Mouse (Mus musculus) B cell, adult 2 months (primary cell): ENCODE results near the gene Susd4.

Source experiments
- DNase-seq, 2 experiments: peaks; one replicate each; pipeline ENCODE4 v3.0.0; 2022

Susd4 gene

GRCm38 (mm10) chr1:182787030-182787429, 23.4 kb downstream of the Susd4 start:
- DNase-seq, result no peak

GRCm38 (mm10) chr1:182788896-182789295, 25.2 kb downstream of the Susd4 start:
- no peak for DNase-seq

DNA sequence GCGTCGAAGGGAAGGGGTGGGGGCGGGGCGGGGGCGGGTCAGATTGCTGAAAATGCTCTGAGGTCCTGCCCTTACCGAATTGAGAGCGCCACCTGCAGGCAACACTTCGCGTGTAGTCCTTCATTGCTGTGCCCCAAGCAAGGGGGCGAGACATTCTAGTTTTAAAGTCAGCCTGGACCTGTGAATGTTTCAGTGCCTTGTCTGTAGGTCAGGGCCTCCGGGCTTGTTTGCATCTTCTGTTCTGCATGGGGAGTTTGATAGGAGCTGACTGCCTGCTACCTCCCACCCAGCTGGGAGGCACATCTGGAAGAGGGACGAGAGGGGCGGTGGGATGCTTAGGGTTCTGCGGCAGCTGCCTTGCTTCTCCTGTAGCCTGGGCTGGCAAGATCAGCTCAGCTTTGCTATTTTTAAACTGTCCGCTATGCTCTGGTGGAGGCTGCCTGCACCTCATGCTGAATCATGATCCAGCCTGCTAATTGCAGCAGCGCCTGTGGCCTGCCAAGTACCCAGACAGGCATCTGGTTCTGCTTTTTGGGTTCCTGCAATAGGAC, 28.9 kb downstream of the Susd4 start:
- peak; percentile 17 to 30 for DNase-seq

DNA sequence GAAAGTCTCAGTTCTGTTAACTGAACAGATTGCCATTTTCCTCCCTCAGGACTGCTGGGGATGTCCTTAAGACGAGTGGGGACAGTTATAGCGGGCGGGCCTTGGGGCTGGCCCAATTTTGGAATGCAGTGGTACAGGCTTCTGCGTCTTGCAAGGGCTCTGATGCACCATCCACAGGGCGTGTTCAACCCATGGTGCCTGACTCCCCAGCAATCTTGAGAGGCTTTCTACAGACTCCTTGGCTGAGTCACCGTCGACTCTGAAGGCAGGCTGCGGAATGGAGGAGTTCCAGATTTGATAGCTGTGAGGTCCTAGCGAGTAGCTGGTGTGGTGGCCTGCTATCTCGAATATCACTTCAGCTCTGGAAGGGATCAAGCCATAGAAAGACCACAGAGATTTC, 30.6 kb downstream of the Susd4 start:
- DNase-seq, result no peak

DNA sequence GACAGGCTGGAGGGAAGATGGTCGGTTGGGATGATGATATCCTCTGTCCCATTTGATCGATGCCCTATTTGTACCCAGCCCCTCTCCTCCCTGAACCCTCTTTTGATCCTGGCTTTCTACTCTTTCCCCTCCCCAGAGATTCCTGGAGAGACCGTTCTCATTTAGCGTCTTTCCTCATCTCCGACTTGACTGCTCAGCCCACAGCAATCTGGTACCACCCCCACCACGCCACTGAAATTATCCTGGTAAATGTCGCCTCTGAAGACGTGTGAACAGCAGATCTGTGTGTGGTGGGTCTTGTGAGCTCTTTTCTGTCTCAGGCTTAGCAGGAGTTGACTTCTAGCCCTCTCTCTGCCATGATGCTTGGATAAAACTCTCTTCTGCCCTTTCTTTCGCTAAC, 31.0 kb downstream of the Susd4 start:
- DNase-seq, result no peak

GRCm38 (mm10) chr1:182797048-182797447, 33.4 kb downstream of the Susd4 start:
- DNase-seq, result no peak

- no peak for DNase-seq
These were observed 37.9 kb downstream of the Susd4 start for GRCm38 (mm10) chr1:182801590-182801989.

- DNase-seq, result no peak
These were observed 39.2 kb downstream of the Susd4 start for GRCm38 (mm10) chr1:182802891-182803290.

- no peak for DNase-seq
These were observed 50.3 kb downstream of the Susd4 start for GRCm38 (mm10) chr1:182813991-182814390.

DNA sequence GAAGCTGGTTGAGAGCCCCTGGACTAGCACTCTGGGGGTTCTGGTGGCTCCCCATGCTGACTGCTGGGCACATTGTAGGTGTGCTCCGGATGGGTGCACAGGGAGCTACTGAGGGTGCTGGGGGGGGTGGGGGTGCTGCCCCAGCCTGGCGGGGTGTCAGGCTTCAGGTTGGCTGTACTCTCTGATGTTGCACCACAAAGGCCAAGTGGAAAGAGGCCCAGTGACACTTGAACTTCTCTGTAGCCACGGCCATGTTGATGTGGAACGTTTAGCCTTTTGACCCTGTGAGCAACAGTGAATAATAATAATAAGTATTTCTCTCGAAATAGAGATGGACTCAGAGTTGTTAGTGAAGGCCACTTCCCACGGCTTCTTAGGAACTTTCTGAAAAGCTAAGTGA, 50.9 kb downstream of the Susd4 start:
- no peak for DNase-seq

- no peak for DNase-seq
These were observed 53.4 kb downstream of the Susd4 start for GRCm38 (mm10) chr1:182817106-182817505.

DNA sequence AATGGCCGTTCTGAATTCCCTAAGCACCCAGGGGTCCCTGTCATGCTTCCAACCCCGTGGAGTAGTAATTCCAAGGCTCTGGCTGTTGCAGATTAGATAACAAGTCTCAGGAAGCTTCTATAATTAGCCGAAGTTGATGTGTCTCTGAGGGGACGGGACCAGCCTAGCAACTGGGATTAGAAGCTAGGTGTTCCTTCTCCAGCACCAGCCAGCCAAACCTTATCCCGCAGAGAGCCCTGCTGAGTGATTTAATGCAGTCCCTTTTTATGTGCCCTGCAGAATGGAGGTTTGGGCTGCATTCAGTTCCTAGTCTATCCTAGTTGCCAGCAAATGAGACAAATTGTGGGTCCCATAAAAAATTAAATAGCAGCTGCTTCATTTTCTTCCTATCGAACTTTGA, 54.0 kb downstream of the Susd4 start:
- no peak for DNase-seq

DNA sequence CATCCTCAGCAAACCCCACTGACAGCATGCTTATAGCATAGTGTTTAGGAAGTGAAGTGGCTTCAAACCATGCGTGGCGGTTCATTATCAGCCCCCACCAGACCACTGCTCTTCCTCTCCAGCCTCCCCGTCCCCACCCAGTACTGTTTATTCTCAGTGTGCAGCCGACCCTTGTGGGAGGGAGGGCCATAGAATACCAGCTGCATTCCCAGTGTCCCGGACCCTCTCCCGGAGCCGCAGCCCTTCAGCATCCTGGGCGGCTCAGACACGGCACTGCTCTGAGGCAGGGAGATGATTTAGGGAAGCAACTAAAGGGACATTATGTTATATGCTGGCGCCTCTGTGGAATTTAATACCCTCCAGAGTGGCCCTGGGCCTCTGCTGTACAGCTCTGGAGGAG, 55.3 kb downstream of the Susd4 start:
- no peak for DNase-seq

DNA sequence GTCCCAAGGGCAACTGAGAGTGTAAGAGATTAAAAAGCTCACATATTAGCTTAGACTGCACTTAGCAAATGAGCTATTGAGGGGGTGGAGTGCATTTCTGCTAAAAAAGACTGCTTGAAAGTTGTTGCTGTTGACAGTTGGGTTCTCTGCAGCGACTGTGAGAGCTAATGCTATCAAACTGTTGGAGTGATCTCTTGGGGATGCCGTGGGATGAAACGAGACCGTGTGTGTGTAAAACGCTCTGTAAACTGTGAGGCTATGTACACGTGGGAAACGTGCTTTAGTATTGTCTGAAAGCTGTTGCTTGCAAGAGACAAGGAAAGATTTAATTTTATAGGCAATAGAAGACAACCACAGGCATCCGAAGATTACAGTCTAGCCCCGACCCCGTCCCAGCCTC, 59.1 kb downstream of the Susd4 start:
- DNase-seq, result no peak

- no peak for DNase-seq
These were observed 60.2 kb downstream of the Susd4 start for GRCm38 (mm10) chr1:182823723-182824421.

- no peak for DNase-seq
These were observed 62.9 kb downstream of the Susd4 start for GRCm38 (mm10) chr1:182826557-182826956.

DNA sequence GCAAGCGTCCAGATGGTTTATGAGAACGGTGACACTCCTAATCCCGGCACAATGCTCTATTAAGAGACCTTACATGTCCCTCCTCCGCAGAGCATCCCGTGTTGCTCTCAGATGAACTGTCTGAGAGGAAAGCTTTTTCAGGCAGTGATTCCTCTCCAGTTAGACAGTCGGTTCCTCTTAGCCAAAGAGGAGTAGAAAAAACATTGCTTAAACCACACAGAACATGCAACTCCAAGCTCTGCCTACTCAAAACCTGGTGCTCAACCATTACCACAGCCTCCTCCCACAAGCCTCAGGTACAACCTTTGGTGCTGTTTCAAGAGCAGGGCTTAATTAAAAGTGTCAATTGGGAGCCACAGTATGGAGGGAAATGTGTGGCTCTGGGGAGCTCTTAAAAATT, 74.4 kb downstream of the Susd4 start:
- DNase-seq, result no peak

DNA sequence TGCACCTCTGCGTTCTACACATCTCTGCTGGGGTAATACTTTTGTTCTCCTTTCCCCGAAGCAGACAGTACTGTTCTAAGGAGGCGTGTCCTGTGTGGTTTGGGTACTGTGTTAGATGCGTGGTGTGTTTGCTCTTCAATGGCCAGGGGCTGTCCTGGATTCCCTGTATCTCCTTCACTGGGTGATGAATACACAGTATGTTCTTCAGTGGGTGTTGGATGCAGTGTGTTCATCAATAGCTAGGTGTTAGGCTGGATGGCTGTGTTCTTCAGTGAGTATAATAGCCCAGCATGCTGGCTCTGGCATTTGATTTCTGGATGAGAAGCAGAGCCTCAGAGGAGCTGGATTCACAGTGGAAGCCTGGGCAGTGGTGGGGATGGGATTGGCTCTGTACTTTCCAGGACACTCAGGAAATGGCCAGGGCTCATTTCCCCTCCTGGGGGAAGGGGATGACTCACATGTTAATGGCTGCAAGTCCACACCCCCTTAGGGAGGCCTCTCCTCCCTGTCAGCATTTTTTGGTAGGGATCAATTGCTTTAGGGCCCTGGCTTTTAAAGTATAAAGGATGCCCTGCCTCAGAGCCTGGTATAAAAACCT, 75.8 kb downstream of the Susd4 start:
- DNase-seq, result no peak

DNA sequence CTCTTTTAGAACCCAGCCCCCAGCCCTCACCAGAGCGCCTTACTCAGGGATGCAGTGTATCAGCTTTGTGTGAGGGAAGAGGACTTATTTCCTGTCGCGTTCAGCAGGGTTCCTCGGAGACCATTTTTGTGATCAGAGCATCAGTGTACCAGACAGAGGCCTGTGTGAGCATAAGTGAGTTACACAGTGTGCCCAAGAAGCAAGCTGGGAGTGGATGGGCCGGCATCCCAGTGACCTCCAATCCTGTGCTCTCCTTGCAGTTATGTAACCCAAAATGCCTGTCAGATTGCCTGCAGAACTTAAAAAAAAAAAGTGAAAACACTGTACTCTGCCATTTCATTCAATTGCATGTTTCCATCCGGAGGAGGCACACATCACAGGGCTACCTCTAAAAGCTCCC, 76.4 kb downstream of the Susd4 start:
- DNase-seq, result no peak

GRCm38 (mm10) chr1:182840606-182841005, 76.9 kb downstream of the Susd4 start:
- DNase-seq, result no peak

DNA sequence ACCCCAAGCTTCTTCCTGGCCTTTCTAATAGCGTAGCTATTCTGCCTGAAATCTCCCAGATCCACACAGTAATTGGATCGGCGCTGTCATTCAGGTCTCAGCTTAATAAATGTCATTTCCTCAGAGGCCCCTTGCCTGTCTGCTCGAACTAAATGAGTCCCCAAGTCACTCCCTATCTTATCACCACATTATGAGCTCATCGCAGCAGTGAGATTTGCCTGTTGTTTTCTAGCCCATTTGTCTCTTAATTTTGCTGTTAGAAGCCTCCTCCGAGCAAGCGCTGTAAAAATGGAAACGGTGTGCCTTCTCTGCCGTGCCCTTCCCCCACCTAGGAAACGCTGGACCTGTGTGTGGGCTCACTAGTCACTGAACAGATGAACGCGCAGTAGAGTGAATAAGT, 85.9 kb downstream of the Susd4 start:
- DNase-seq, result no peak

- DNase-seq, result no peak
These were observed 86.4 kb downstream of the Susd4 start for GRCm38 (mm10) chr1:182850080-182850479.

GRCm38 (mm10) chr1:182852158-182852557, 88.5 kb downstream of the Susd4 start:
- no peak for DNase-seq

DNA sequence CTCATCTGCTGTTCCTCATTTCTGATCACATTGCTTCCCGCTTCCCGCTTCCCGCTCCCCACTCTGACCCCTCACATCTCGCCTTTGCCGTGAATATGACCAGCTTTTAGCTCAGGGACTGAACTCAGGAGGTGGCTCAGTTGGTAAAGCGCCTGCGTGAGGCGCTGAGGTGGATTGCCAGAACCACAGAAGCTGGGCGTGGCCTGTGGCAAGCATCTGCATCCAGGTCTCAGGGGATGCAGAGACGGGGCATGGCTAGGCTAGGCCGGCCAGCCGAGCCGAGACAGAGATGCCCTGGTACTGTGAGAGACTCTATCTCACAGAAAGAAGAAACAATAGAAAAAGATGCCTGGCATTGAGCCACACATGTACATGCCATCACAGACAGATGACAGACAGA, 93.0 kb downstream of the Susd4 start:
- DNase-seq, result no peak
